Mouse (Mus musculus) G1E (cell line): ENCODE data around the gene Prpf18.

Experiments
- CTCF ChIP-seq: IDR thresholded peaks from 2 replicates; pipeline ENCODE4 v1.5.1; 2012; ENCODE audit warnings: low read depth, low read length, inconsistent platforms, mixed read lengths
- GATA1 ChIP-seq: IDR thresholded peaks from 2 replicates; pipeline ENCODE4 v1.6.1; 2012; ENCODE audit warnings: borderline replicate concordance, low read length, inconsistent platforms, mixed read lengths
- POLR2AphosphoS5 ChIP-seq: IDR thresholded peaks from 2 replicates; pipeline ENCODE4 v1.6.1; 2012; ENCODE audit warnings: low read depth, low read length, inconsistent platforms; ENCODE audit not compliant: insufficient replicate concordance
- TAL1 ChIP-seq: conservative IDR thresholded peaks from 2 replicates; pipeline ENCODE4 v1.6.1; 2012; ENCODE audit warnings: low read depth, low read length, inconsistent platforms, mixed read lengths

DNA sequence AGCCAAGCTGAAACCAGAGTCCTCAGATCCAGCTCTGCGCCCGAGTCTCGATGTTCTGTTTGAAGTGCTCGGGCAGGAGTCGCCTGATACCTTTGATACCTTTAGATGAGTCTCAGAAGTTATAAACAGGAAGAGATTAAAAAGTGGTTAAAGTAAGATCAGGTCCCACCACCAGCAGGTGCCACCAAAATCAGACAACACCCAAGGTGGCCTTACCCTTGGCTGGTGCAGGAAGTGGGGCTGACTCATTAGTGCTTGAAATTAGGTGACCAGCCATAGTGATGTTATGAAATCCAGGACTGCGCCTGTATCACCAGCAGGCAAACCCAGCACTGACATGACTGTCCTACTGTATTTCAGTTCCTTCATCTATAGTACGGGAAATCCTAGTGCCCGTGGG is 17.8 kb upstream of the Prpf18 start:
- TF ChIP-seq CTCF (no peak), TAL1 (no peak), POLR2AphosphoS5 (no peak), GATA1 (no peak)
